Mouse (Mus musculus): ENCODE results near the gene Grik4.

GRCm38 (mm10) chr9:42797276-42797675 lies 147.0 kb downstream of the Grik4 start:
- TF ChIP-seq CTCF (IDR thresholded peaks at IDR 0.05; ENCODE audit: borderline replicate concordance, extremely low read depth, insufficient read depth, insufficient read length) (no peak), POLR2A (IDR thresholded peaks at IDR 0.05; ENCODE audit: borderline replicate concordance, extremely low read depth, insufficient read depth, insufficient read length, poor library complexity, severe bottlenecking) (no peak)

Measured in brain, embryonic 14.5 days (tissue).